Comparison of ENCODE assay signal across 11 mouse cellular contexts in the genomic region with DNA sequence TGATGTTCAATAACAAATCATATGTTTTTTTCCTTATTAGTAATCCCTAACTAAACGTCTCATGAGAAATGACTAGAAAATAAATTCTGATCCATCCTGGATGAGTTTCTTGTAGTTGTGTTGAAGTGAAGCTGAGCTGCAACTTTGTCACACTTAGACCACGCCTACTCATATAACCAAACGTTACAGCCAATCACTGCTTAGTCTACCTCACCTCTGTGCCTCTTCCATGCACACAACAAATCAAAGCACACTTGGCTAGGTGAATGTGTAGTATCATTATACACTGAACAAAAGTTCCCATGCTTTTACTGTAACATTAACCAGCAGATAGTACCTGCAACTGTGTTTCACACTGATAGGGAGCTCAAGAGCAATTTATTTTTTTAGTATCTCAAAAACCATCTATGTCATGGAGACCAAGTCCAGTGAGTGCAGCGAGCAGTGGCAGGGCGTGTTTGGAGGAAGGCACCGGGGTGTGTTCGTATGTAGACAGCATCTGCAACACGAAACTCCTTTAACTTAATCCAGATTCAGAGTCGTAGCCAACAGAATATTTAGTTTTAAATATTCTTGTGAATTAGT. TPM values are rescaled to one million over a fixed set of nuclear protein-coding genes. Genes with fewer than 3 reads are reported as not detected.
A peak's percentile ranks its signal among the peaks of the same experiment; 100 is the strongest.
DNase-seq lines count a peak whose midpoint lies in the region; ATAC-seq lines count a peak whose summit lies in the region.
"Had no signal": no experiment of that assay in that cellular context is flagged by ENCODE, and none has a peak within 500 bp of the region (broad histone marks: within the 10 kb centered on the region; RNA-seq: fewer than 3 reads in every experiment).

No protein-coding gene starts in this region.

- peak overlapping the region; percentile 15; the same call in 1 of the 2 replicates for H3K4me2 ChIP-seq in hindbrain, embryonic 12.5 days (replicated peaks)
- H3K4me2 ChIP-seq in hindbrain, embryonic 16.5 days (ENCODE audit: low read length) = no peak overlapping the region
- peak overlapping the region; percentile 45 for H3K4me2 ChIP-seq in intestine, embryonic 15.5 days (replicated peaks)
- H3K4me2 ChIP-seq in stomach, embryonic 14.5 days (replicated peaks; ENCODE audit: low read depth, low read length) = peak overlapping the region; percentile 32
- H3K4me2 ChIP-seq in kidney, embryonic 15.5 days = no peak overlapping the region

- no peak overlapping the region for H3K9ac ChIP-seq in hindbrain, embryonic 12.5 days
- no peak overlapping the region for H3K9ac ChIP-seq in hindbrain, embryonic 16.5 days (ENCODE audit: low read depth, low read length)
- no peak overlapping the region for H3K9ac ChIP-seq in intestine, embryonic 15.5 days
- no peak overlapping the region for H3K9ac ChIP-seq in stomach, embryonic 14.5 days (replicated peaks; ENCODE audit: low read depth, low read length)
- no peak overlapping the region for H3K9ac ChIP-seq in kidney, embryonic 15.5 days

- DNase-seq in cerebellum, adult 9-10 months = peak; percentile 58
- no peak for DNase-seq in T-cell, adult 2 months (ENCODE audit: low spot score)
- DNase-seq: gastrocnemius, postnatal 10 days; kidney, adult 2 months had no signal

- no peak for ATAC-seq in cerebellum, adult (ENCODE audit: insufficient number of reproducible peaks, low FRiP score, low TSS enrichment)
- no peak for ATAC-seq in hindbrain, embryonic 12.5 days (ENCODE audit: low FRiP score)
- ATAC-seq in hindbrain, embryonic 16.5 days = no peak
- ATAC-seq in intestine, embryonic 15.5 days = no peak
- ATAC-seq in stomach, embryonic 14.5 days (ENCODE audit: insufficient number of reproducible peaks, insufficient read depth, low FRiP score, low read depth) = no peak
- no peak for ATAC-seq in kidney, embryonic 15.5 days (replicated peaks; ENCODE audit: low FRiP score)
- ATAC-seq: CD4-positive, CD25-positive, alpha-beta regulatory T cell, adult 4 months had no signal

- no peaks in the 10 kb centered on the region for H3K27me3 ChIP-seq in hindbrain, embryonic 12.5 days
- H3K27me3 ChIP-seq in hindbrain, embryonic 16.5 days (replicated peaks; ENCODE audit: control insufficient read depth, insufficient read depth, low read length) = no peaks in the 10 kb centered on the region
- no peaks in the 10 kb centered on the region for H3K27me3 ChIP-seq in intestine, embryonic 15.5 days (replicated peaks)
- H3K27me3 ChIP-seq in stomach, embryonic 14.5 days (ENCODE audit: control insufficient read depth, insufficient read depth, low read length) = no peaks in the 10 kb centered on the region
- H3K27me3 ChIP-seq in kidney, embryonic 15.5 days = no peaks in the 10 kb centered on the region

- WGBS in hindbrain, embryonic 12.5 days = 69% methylated on average over 9 of the region's 9 CpGs
- WGBS in hindbrain, embryonic 16.5 days = 81% methylated on average over 9 of the region's 9 CpGs
- WGBS in intestine, embryonic 15.5 days = 46% methylated on average over 9 of the region's 9 CpGs
- 53% methylated on average over 9 of the region's 9 CpGs for WGBS in stomach, embryonic 14.5 days
- 71% methylated on average over 9 of the region's 9 CpGs for WGBS in kidney, embryonic 15.5 days

- no peaks in the 10 kb centered on the region for H3K36me3 ChIP-seq in hindbrain, embryonic 12.5 days
- H3K36me3 ChIP-seq in hindbrain, embryonic 16.5 days (ENCODE audit: control insufficient read depth, insufficient read depth, low read length) = no peaks in the 10 kb centered on the region
- H3K36me3 ChIP-seq in intestine, embryonic 15.5 days = no peaks in the 10 kb centered on the region
- H3K36me3 ChIP-seq in stomach, embryonic 14.5 days (ENCODE audit: control insufficient read depth, insufficient read depth, low read length) = no peaks in the 10 kb centered on the region
- H3K36me3 ChIP-seq in kidney, embryonic 15.5 days = no peaks in the 10 kb centered on the region

- H3K4me3 ChIP-seq in hindbrain, embryonic 12.5 days = no peak overlapping the region
- no peak overlapping the region for H3K4me3 ChIP-seq in hindbrain, embryonic 16.5 days (ENCODE audit: low read length)
- peak overlapping the region; percentile 17 for H3K4me3 ChIP-seq in intestine, embryonic 15.5 days (replicated peaks)
- peak overlapping the region; percentile 17; the same call in 1 of the 2 replicates for H3K4me3 ChIP-seq in stomach, embryonic 14.5 days (ENCODE audit: low read depth, low read length)
- no peak overlapping the region for H3K4me3 ChIP-seq in kidney, embryonic 15.5 days (replicated peaks)

- H3K4me1 ChIP-seq in hindbrain, embryonic 12.5 days = no peaks in the 10 kb centered on the region; the same call in 1 of the 2 replicates
- no peaks in the 10 kb centered on the region; the same call in 1 of the 2 replicates for H3K4me1 ChIP-seq in hindbrain, embryonic 16.5 days (ENCODE audit: control insufficient read depth, insufficient read depth, low read depth, low read length)
- H3K4me1 ChIP-seq in intestine, embryonic 15.5 days (replicated peaks) = no peaks in the 10 kb centered on the region
- peaks cover 8% of the 10 kb centered on the region for H3K4me1 ChIP-seq in stomach, embryonic 14.5 days (ENCODE audit: control insufficient read depth, insufficient read depth, low read length)
- H3K4me1 ChIP-seq in kidney, embryonic 15.5 days = peaks cover 14% of the 10 kb centered on the region

- no peak overlapping the region for H3K27ac ChIP-seq in hindbrain, embryonic 12.5 days
- H3K27ac ChIP-seq in hindbrain, embryonic 16.5 days (ENCODE audit: low read depth, low read length) = no peak overlapping the region
- no peak overlapping the region for H3K27ac ChIP-seq in intestine, embryonic 15.5 days
- no peak overlapping the region for H3K27ac ChIP-seq in stomach, embryonic 14.5 days (ENCODE audit: low read length)
- H3K27ac ChIP-seq in kidney, embryonic 15.5 days = no peak overlapping the region

- no peaks in the 10 kb centered on the region for H3K9me3 ChIP-seq in hindbrain, embryonic 12.5 days (replicated peaks)
- no peaks in the 10 kb centered on the region for H3K9me3 ChIP-seq in hindbrain, embryonic 16.5 days (ENCODE audit: control insufficient read depth, low read length)
- H3K9me3 ChIP-seq in intestine, embryonic 15.5 days = no peaks in the 10 kb centered on the region
- H3K9me3 ChIP-seq in stomach, embryonic 14.5 days (ENCODE audit: control insufficient read depth, low read depth, low read length) = no peaks in the 10 kb centered on the region
- H3K9me3 ChIP-seq in kidney, embryonic 15.5 days (replicated peaks) = no peaks in the 10 kb centered on the region

RNA-seq across cellular contexts. Expression of a gene that starts 3.7 kb away (rescaled TPM):
- polyA plus RNA-seq in hindbrain, embryonic 12.5 days (2016; fragmentation: Nextera tagmentation; extraction: Ambion mirVana) = 7.0 and 9.6 TPM in 2 replicates
- 2.7 and 2.9 TPM in 2 replicates for polyA plus RNA-seq in hindbrain, embryonic 16.5 days (2015; fragmentation: Nextera tagmentation; extraction: Ambion mirVana)
- 8.6 and 9.0 TPM in 2 replicates for polyA plus RNA-seq in intestine, embryonic 15.5 days (2015; fragmentation: Nextera tagmentation; extraction: Ambion mirVana)
- polyA plus RNA-seq in stomach, embryonic 14.5 days (2014; fragmentation: Nextera tagmentation; extraction: Ambion mirVana) = 6.9 and 7.5 TPM in 2 replicates
- 1.9 and 2.0 TPM in 2 replicates for polyA plus RNA-seq in kidney, embryonic 15.5 days (2015; fragmentation: Nextera tagmentation; extraction: Ambion mirVana)
- polyA plus RNA-seq: CD4-positive, CD25-positive, alpha-beta regulatory T cell, adult 4 months had no signal

Comparison
In these comparisons a context has a peak if more than half of its experiments do, and no peak if none do; other contexts are left out.
1. H3K4me2 ChIP-seq: peak in hindbrain, embryonic 12.5 days (single experiment), intestine, embryonic 15.5 days (single experiment) and stomach, embryonic 14.5 days (single experiment); none in hindbrain, embryonic 16.5 days (single experiment) and kidney, embryonic 15.5 days (single experiment).
2. H3K4me3 ChIP-seq: peak in intestine, embryonic 15.5 days (single experiment) and stomach, embryonic 14.5 days (single experiment); none in hindbrain, embryonic 12.5 days (single experiment), hindbrain, embryonic 16.5 days (single experiment) and kidney, embryonic 15.5 days (single experiment).